Mouse (Mus musculus): ENCODE measurements at regions not wholly inside any gene's neighbourhood (a gene's known extent, or its start where the extent isn't known, plus 50 kb on each side); places are given as distances from the start of the nearest gene placed in this dataset.

GRCm38 (mm10) chr1:14421030-14421429 lies 1672.1 kb downstream of the 4930444P10Rik start:
- CTCF ChIA-PET = no interaction called here

GRCm38 (mm10) chr1:14413826-14414445 lies 1679.2 kb downstream of the 4930444P10Rik start:
- CTCF ChIA-PET = no interaction called here

GRCm38 (mm10) chr1:14369957-14370833 lies 1722.9 kb downstream of the 4930444P10Rik start:
- CTCF ChIA-PET = no interaction called here

GRCm38 (mm10) chr1:14359998-14360640 lies 1733.0 kb downstream of the 4930444P10Rik start:
- CTCF ChIA-PET = no interaction called here
